Mouse (Mus musculus) CH12.LX (cell line): ENCODE results near the gene Tyrp1.

Experiments
- CTCF ChIP-seq, 2 experiments: IDR thresholded peaks in 1 of 2; conservative IDR thresholded peaks in 1 of 2; 2 replicates each; pipeline ENCODE4 v1.5.1; 2011 to 2012; ENCODE audit warnings: low read depth in 2 of 2, low read length in 2 of 2, improper control_type of control experiment in 1 of 2, inconsistent platforms in 1 of 2, mild to moderate bottlenecking in 1 of 2, moderate library complexity in 1 of 2
- EP300 ChIP-seq: IDR thresholded peaks from 2 replicates; pipeline ENCODE4 v1.6.1; 2011; ENCODE audit warnings: low read length, improper control_type of control experiment
- MAZ ChIP-seq: IDR thresholded peaks from 2 replicates; pipeline ENCODE4 v1.6.1; 2012; ENCODE audit warnings: low read depth, mild to moderate bottlenecking, inconsistent platforms, low read length, improper control_type of control experiment, moderate library complexity

DNA sequence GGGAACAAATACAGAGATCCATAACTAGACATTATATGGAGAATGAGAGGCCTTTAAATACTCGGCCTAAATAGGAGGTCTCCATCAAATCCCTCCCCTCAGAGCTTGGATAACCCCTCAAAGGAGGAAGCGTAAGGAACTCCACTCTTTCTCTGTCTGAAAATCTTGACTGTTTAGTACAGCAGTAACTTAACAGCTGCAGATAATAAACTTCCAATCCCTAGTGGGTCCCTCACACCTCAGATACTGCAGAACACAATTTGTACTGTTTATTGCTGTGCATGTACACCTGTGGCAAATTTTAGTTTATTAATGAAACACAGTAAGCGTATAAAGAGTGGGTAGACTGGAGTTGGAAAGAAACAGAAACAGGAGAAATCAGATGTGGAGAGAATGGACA lies 12.0 kb upstream of the Tyrp1 start:
- no peak for TF ChIP-seq MAZ
- no peak for TF ChIP-seq EP300
- no peak for TF ChIP-seq CTCF (conservative IDR thresholded peaks at IDR 0.05 in 1 of 2, IDR thresholded peaks at IDR 0.05 in 1 of 2; ENCODE audit: low read depth in 2 of 2, low read length in 2 of 2)
